Mouse (Mus musculus) liver, postnatal 0 days (tissue): ENCODE results near the gene Kpna3.

Experiments used
- CTCF ChIP-seq: sonication (generic); IDR thresholded peaks from 2 replicates; pipeline ENCODE4 v1.5.1; 2016; ENCODE audit warnings: antibody characterized with exemption, low read depth
- EP300 ChIP-seq: IDR thresholded peaks from 2 replicates; pipeline ENCODE4 v1.6.1; 2016; ENCODE audit warnings: antibody characterized with exemption, low read depth, mild to moderate bottlenecking

- no peak for TF ChIP-seq CTCF
- TF ChIP-seq EP300: no peak
These were observed 116.9 kb downstream of the Kpna3 start for GRCm38 (mm10) chr14:61322740-61323139.
